Mouse (Mus musculus): ENCODE measurements around the gene BC052040. TPM values are rescaled to one million over a fixed set of nuclear protein-coding genes. Genes with fewer than 3 reads are reported as not detected.

The BC052040 gene
- polyA plus RNA-seq, 1 experiment from 2014 or later, result 23.7 TPM

DNA sequence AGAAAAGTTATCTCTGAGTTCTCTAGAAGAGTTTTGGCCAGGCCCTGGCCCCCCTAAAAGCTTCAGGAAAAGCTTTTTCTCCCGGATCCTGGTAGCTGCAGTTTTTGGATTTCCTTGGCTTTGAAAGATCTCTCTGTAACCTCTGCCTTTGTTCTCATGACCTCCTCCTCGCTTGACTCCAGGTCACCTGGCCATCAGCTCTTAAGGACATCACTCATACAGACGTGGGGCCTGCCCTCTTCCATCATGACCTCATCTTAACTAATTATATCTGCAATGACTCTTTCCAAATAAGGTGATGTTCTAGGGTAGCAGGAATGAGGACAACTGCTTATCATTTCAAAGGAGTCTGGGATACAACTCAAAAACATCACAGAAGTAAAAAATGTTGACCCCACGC lies 226.9 kb downstream of the BC052040 start:
- no peak overlapping the region for H3K27ac ChIP-seq
- no peaks in the 10 kb centered on the region for H3K27me3 ChIP-seq (ENCODE audit: insufficient read depth, poor library complexity, severe bottlenecking)
- DNase-seq (ENCODE audit: low spot score), result no peak
- no peaks in the 10 kb centered on the region for H3K36me3 ChIP-seq
- H3K4me1 ChIP-seq (replicated peaks), result peaks cover 2% of the 10 kb centered on the region; the same call in 1 of the 2 replicates
- 58% methylated on average over 4 of the region's 4 CpGs for WGBS
- H3K4me3 ChIP-seq, result no peak overlapping the region
- no peaks in the 10 kb centered on the region for H3K9me3 ChIP-seq

DNA sequence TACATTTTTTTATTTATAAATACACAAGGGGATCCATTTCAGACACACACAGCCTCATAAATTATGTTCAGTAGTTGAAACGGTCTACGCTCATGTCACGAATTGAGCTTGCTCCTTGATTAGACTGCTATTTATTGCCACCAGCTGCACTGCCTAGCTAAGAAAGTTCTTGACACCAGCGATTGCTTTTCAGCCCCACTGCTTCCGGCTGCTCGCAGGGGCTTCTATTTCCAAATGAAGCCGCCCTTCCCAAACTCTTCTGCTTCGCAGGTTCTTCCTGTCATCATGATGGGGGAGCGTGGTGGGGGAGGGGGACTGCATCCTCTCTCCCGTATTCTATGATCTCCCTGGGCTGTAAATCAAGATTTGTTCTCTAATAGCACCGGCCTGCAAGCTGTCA lies 231.8 kb downstream of the BC052040 start:
- Histone ChIP-seq H3K4me1 (replicated peaks) (peaks cover 3% of the 10 kb centered on the region; the same call in 1 of the 2 replicates), H3K36me3 (no peaks in the 10 kb centered on the region), H3K27me3 (ENCODE audit: insufficient read depth, poor library complexity, severe bottlenecking) (no peaks in the 10 kb centered on the region), H3K4me3 (no peak overlapping the region), H3K27ac (no peak overlapping the region), H3K9me3 (no peaks in the 10 kb centered on the region)
- DNase-seq (ENCODE audit: low spot score), result no peak
- 62% methylated on average over 11 of the region's 11 CpGs for WGBS

DNA sequence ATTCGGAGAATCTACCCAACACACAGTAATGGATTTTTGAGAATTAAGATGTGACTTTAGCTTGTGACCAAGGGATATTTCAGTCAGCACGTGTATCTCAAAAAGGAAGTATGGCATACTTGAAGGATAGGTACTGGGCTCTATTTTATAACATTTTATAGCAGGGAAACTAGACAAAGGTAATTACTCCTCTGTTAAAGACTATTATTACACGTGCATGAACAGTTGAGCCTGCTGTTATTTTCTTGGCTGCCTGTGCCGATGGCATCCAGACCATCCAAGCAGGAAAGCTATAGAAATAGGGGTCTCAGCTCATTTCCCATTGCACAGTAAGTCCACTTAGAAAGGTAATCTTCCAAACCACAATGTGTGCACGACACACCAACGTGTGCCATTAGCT lies 232.2 kb downstream of the BC052040 start:
- DNase-seq (ENCODE audit: low spot score), result no peak
- WGBS, result 88% methylated on average over 6 of the region's 6 CpGs
- no peaks in the 10 kb centered on the region for H3K36me3 ChIP-seq
- no peak overlapping the region for H3K4me3 ChIP-seq
- H3K27ac ChIP-seq, result no peak overlapping the region
- no peaks in the 10 kb centered on the region for H3K27me3 ChIP-seq (ENCODE audit: insufficient read depth, poor library complexity, severe bottlenecking)
- no peaks in the 10 kb centered on the region for H3K9me3 ChIP-seq
- H3K4me1 ChIP-seq (replicated peaks), result peaks cover 3% of the 10 kb centered on the region; the same call in 1 of the 2 replicates

- Histone ChIP-seq H3K36me3 (no peaks in the 10 kb centered on the region), H3K4me3 (no peak overlapping the region), H3K27me3 (ENCODE audit: insufficient read depth, poor library complexity, severe bottlenecking) (no peaks in the 10 kb centered on the region), H3K4me1 (replicated peaks) (peaks cover 3% of the 10 kb centered on the region; the same call in 1 of the 2 replicates), H3K9me3 (no peaks in the 10 kb centered on the region), H3K27ac (no peak overlapping the region)
- no peak for DNase-seq (ENCODE audit: low spot score)
- 91% methylated on average over 6 of the region's 6 CpGs for WGBS
These were observed 236.4 kb downstream of the BC052040 start for GRCm38 (mm10) chr2:115817959-115818358.

DNA sequence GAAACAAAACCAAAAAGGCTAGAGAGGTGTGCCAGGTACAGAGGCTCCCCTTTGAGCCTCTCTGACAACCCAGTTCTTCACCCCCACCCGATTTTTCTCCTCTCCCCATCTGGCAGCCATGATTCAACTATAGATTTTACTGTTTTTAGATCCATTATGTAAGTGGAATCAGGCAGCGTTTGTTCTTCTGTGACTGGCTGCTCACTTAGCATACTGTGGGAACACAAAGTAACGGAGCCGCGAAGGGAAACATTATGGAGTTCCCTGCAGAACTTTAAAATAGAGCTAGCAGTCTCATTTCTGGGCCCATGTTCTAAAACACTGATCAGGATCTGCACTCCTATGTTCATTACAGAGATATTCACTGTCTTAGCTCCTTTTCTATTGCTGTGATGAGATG lies 240.8 kb downstream of the BC052040 start:
- H3K4me3 ChIP-seq, result no peak overlapping the region
- WGBS, result 89% methylated on average over 5 of the region's 5 CpGs
- H3K4me1 ChIP-seq (replicated peaks), result no peaks in the 10 kb centered on the region
- H3K36me3 ChIP-seq, result no peaks in the 10 kb centered on the region
- DNase-seq (ENCODE audit: low spot score), result no peak
- H3K27ac ChIP-seq, result no peak overlapping the region
- no peaks in the 10 kb centered on the region for H3K27me3 ChIP-seq (ENCODE audit: insufficient read depth, poor library complexity, severe bottlenecking)
- no peaks in the 10 kb centered on the region for H3K9me3 ChIP-seq

MicroRNAs within 50 kb of the gene (microRNA counts, 519-probe panel; counts per million panel counts)
- microRNA mmu-miR-1951, result 1,255 counts per million, percentile 77 among the panel's probes with 10 or more counts

Data from hindbrain, embryonic 10.5 days (tissue).